Mouse (Mus musculus) frontal cortex, postnatal 10 days (tissue): Measurements from ENCODE around the gene Emx1.
"Not testable (repeated sequence)": the region's sequence is repeated elsewhere in the genome, so short reads cannot be mapped to it uniquely, and the experiment has no call there.

Experiments
- DNase-seq, 2 experiments: peaks; one replicate each; pipeline ENCODE4 v3.0.0; 2022; ENCODE audit warnings: low spot score in 2 of 2, mixed read lengths in 1 of 2

Emx1 gene

GRCm38 (mm10) chr6:85187340-85188211, at the start of gene Emx1:
Emx1 (plus strand) TSS chr6:85187438.
- peak; percentile 40 for DNase-seq

GRCm38 (mm10) chr6:85139534-85139933, 47.7 kb upstream of the Emx1 start:
- no peak for DNase-seq

DNA sequence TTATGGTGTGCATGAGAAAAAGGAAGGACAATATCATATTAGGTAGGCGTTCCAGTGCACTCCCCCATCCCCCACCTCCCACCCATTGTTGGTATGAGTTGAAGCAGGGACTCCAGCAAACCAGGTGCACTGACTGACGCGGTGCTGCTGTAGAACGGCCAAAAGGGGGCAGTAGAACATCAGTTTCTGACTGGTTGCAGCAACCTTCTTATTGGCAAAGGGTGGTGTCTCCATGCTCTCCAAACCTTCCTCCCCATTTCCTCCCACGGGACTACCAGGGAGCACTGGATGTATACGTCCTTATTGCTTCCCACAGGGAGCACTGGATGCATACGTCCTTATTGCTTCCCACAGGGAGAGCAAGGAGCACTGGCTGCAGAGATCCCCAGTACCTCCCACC, 46.2 kb upstream of the Emx1 start:
- not testable (repeated sequence) for DNase-seq

DNA sequence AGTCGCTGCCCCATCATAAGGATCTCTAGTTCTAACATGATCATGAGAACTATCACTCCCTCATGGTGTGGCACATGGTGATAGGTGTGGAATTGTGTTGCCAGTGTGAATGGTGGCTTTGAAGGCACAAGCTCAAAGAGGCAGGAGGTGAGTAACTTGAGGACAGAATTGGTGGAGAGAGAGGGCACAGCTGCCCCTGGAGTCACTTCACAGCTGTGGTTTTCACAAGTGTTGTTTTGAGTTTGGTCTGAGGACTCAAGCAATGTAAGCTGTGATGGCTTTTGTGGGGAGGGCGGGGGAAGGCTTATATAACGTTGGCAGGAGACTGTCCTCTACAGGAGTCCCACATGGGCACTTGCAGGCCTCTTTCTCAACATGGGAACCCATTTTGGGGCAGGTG, 42.8 kb upstream of the Emx1 start:
- no peak for DNase-seq

- DNase-seq, result no peak
These were observed 39.6 kb upstream of the Emx1 start for GRCm38 (mm10) chr6:85147636-85148035.

DNA sequence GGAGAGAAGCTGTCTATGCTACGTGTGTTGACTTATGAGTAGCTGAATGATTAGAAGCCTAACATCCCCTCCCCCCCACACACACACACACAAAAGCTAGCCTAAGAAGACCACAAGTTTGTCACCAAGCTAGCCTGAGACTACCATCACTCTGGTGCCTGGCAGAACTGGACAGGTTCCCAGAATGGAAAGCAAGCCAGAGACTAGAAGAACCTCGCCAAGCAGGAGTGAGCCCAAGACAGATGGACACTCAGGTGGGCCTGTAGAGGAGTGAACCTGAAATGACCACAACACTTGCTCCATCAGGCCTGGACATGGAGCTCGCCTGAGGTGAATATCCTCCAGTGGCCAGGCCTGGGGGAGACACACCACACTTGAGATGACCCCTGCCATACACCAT, 36.9 kb upstream of the Emx1 start:
- no peak for DNase-seq

DNA sequence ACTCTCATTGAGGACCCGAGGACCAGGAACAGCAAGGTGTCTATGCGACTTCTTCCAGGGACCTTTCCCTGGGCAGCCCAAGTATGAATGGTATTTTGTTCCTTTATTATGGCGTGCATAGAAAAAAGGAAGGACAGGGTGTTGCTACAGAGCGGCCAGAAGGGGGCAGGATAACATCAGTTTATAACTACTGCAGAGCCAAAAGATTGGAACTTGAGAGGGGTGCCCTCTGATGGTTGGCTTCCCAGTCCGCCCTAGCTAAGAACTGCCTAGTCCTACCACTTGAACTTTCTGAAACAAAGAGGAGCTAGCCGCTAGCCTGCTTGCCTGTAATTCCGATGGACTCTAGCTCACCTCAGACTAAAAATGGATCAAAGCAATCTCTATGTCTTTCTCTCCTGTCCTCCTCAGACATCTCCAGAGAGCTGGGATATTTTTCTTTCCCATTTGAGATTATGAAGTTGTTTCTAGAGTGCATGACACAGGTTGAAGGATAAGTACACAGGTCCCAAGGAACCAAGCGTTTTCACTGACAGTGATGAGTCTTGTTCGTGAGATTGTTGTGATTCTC, 33.2 kb upstream of the Emx1 start:
- peak in 1 of 2 experiments; percentile 72 for DNase-seq

GRCm38 (mm10) chr6:85154861-85155528, 32.2 kb upstream of the Emx1 start:
- DNase-seq, result no peak

GRCm38 (mm10) chr6:85156551-85156950, 30.7 kb upstream of the Emx1 start:
- not testable (repeated sequence) for DNase-seq

DNA sequence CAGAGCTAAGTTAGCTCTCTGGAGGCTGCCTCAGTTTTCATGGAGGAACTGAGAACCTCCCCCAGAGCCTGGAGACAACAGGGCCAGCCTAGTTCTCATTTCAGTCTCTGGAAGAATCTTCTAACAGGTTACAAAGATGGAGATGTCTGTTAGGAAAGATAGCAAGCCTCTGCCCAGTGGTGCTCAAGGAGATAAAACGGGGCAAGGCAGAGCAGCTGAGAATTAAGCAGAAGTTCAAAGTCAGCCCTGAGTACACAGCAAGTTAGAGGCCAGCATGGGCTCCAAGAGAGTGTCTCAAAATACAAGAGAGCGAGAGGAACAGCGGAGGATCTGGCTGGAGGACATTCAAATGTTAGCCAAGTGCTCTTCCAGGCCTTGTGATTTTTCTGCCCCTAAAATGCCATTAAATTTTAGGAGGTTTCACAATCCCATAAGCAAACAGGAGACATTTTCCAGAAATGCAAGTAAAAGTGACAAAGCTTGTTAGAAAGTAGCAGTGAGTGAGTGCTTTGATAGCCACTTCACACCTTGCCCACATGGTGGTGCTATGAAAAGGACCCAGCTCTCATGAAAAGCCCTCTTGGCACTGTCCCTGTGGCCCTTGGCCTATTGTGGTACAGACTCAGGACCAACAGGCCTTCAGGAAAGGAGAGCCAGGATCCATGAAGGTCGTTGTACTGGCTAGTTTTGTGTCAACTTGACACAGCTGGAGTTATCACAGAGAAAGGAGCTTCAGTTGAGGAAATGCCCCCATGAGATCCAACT, 29.0 kb upstream of the Emx1 start:
- DNase-seq, result not testable (repeated sequence)

- peak in 1 of 2 experiments; percentile 46 for DNase-seq
These were observed 28.0 kb upstream of the Emx1 start for GRCm38 (mm10) chr6:85159092-85159760.

DNA sequence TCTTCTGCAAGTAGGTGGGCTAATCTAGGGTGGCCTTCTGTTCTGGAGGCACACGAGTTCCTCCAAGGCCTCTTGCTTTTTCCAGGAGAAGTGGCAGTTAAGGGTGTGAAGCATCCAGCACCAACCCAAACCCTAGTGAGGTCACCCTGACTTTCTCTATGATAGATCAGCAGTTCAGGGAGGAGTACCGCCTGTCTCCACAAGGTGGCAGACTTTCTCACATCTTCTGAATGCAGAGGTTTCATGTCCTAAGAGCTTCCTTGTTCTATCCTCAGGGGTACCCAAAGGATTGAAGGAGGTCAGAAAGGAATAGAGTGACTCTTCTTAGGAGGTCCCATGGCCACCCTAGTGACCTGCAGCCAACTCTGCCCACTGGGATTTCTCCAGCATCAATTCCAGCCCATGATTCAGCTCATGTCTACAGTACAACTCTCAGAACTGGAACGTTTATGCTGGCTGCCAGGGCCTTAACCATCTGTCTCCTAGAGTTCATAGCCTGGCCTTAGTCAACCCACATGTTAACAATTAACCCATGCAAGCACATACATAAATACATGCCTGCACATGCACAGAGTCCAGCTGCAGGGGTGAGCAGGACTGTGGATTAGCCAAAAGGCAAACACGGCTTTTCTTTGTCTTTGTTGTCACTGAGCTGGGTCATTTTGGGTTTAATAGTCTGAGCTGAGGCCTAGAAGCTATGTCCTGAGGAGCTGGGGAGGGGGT, 26.9 kb upstream of the Emx1 start:
- DNase-seq, result peak; percentile 64 to 77

- DNase-seq, result no peak
These were observed 21.8 kb upstream of the Emx1 start for GRCm38 (mm10) chr6:85165440-85165921.

- no peak for DNase-seq
These were observed 7.7 kb upstream of the Emx1 start for GRCm38 (mm10) chr6:85179569-85179968.

DNA sequence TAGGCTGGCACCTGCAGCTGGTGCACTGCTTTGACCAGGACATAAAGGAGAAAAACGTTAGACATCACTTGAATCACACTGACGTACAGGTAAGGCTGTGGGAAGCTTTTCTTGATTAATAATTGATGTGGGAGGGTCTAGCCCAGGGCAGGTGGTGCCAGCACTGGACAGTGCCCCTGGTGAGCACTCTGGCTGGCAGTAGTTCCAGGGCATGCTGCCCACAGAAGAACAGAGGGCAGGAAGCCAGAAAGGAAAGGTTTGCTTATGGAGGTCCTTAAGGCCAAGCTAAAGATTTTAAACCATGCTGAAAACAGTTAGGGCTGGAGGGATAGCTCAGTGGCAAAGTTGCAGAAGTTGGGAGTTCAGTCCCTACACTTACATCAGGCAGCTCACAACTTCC, 7.2 kb upstream of the Emx1 start:
- DNase-seq, result no peak

DNA sequence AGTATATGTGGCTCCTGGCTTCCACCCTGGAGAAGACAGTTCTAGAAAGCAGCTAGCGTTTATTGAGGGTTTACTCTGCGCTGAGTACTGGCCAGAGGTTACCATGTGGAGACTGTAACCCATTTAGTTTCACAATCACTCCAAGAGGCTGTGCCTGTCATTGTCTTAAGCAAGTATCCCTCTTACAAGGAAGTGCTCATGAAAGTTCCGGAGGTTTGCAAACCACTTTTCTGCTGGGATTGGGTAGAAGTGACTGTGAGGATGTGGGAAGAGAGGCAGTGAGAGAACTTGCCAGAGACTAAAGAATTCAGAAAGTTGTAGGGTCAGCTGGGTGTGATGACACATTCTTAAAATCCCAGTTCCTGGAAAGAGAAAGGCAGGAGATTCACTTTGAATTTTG, 3.3 kb upstream of the Emx1 start:
- no peak for DNase-seq

GRCm38 (mm10) chr6:85186033-85186743, 1.1 kb upstream of the Emx1 start:
- DNase-seq, result no peak

GRCm38 (mm10) chr6:85186744-85187059, 536 bp upstream of the Emx1 start:
- no peak for DNase-seq

GRCm38 (mm10) chr6:85188256-85189110, 1.2 kb downstream of the Emx1 start:
- DNase-seq, result no peak
